Mouse (Mus musculus) B cell, adult (primary cell): Measurements from ENCODE around the gene Clec4n. TPM values are rescaled to one million over a fixed set of nuclear protein-coding genes. Genes with fewer than 3 reads are reported as not detected.

Source experiments
- total RNA-seq: library from RNA; stranded (reverse); gene quantifications from 4 replicates; pipeline ENCODE4 v1.2.4, GENCODE M21; 2023; ENCODE audit not compliant: inconsistent age

The Clec4n gene
- 0.45 to 2.1 TPM (median 1.4 TPM) in 4 replicates for total RNA-seq

DNA sequence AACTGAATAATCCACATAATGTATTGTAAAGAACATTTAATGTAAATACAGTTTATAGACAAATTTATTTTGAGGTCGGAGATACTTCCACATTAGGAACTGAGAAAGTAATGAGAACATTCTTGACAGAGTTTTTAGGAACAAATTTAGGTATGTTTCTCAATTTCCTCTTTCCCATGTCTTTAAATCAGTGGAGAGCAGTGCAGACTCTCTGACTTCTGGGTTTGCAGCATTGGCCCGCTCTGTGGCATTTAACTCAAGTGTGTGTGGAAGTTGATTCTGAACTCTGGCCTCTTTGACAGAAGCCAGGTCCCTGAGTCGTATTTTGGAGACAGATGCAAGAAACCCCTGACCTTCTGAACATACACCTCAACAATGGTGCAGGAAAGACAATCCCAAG, at the start of gene Clec4n:
Clec4n (plus strand) TSS at position 200 of the 400 bp plus-strand sequence.

DNA sequence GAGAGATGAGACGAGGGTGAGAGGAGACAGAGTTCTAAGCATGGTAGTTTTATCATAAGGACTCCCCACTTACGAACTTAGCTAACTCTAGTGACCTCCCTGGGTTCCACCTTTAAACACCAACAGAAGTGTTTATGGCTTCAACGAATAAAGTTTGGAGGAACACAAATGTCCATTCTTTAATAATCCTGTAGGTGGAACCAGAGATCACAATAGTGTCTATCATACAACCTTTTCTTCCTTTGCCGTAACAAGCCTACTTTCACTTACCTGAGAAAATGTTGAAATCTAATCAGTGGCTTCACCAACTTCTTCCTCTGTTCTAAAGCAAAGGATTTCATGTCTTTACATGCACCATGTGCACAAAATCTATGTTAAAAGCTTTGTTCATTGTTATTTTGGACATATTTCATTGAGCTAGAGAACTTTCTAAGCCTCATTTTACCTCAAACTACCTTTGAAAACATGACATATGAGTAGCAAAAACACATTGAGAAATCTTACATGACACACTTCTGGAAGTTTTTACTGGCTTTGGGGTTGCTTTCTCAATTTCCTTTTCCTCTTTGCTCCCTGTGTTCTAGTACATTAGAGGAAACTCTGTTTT, 32.0 kb downstream of the Clec4n start, which contains the start of gene Clec4d:
Clec4d (plus strand) TSS at position 557 of the 607 bp plus-strand sequence.

DNA sequence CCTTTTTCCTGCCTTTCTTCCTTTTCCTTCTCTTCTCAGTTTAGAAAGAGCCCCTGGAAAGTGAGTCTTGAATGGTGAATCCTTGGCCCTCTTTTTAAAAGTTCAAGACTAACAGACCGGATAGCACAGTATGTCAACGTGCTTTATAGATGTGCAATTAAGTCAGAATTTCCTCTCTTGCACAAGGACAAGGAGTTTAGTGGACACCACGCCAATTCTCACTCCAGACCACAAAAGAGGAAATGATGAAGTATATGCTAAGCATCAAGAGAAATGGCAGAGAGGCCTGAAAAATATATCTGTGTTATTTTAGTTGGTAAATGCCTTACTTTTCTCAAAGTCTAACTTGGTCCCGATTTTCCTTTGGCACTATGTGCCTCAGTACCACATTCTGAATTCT, 60.1 kb downstream of the Clec4n start, which contains the start of gene Clec4e:
Clec4e (minus strand) TSS at position 118 of the 400 bp plus-strand sequence.

Other genes with a start within 250 kb of the Clec4n start
- gene Clec4a4, start 239.5 kb upstream of the Clec4n start, total RNA-seq = 0.71 TPM in 1 of 4 replicates, not detected in the others
- gene Clec4b1, start 179.9 kb upstream of the Clec4n start, total RNA-seq = not detected in 4 replicates
- gene Clec4a2, start 123.4 kb upstream of the Clec4n start, total RNA-seq = 1.3 to 1.8 TPM (median 1.6 TPM) in 4 replicates
- gene Clec4b2, start 57.0 kb upstream of the Clec4n start, total RNA-seq = not detected in 4 replicates
- gene Clec4d, start 32.3 kb downstream of the Clec4n start, total RNA-seq = not detected in 4 replicates
- not detected in 4 replicates for gene Clec4e, start 60.0 kb downstream of the Clec4n start, total RNA-seq
- not detected in 4 replicates for gene Vmn2r19, start 78.5 kb downstream of the Clec4n start, total RNA-seq
- not detected in 4 replicates for gene Vmn2r20, start 188.3 kb downstream of the Clec4n start, total RNA-seq